In genomic region chr8:108903550-108903949, GRCm38 (mm10) we compare ENCODE assay signal across 17 mouse cellular contexts.
DNase-seq lines count a peak whose midpoint lies in the region; ATAC-seq and TF ChIP-seq lines count a peak whose summit lies in the region.
"Had no signal": no experiment of that assay in that cellular context is flagged by ENCODE, and none has a peak within 500 bp of the region (broad histone marks: within the 10 kb centered on the region; RNA-seq: fewer than 3 reads in every experiment).

No protein-coding gene starts in this region.

- H3K36me3 ChIP-seq in hindbrain, embryonic 12.5 days = no peaks in the 10 kb centered on the region
- no peaks in the 10 kb centered on the region for H3K36me3 ChIP-seq in hindbrain, postnatal 0 days (ENCODE audit: insufficient read depth, low read length)
- H3K36me3 ChIP-seq in thymus, adult 2 months (ENCODE audit: control insufficient read depth, insufficient read depth, low read length) = no peaks in the 10 kb centered on the region
- peaks cover 16% of the 10 kb centered on the region; the same call in 1 of the 2 replicates for H3K36me3 ChIP-seq in limb, embryonic 12.5 days
- no peaks in the 10 kb centered on the region for H3K36me3 ChIP-seq in stomach, embryonic 16.5 days (ENCODE audit: control insufficient read depth, insufficient read depth, low read length)
- H3K36me3 ChIP-seq: embryonic facial prominence, embryonic 15.5 days; kidney, embryonic 15.5 days; liver, embryonic 12.5 days had no signal

- no peak overlapping the region for H3K4me3 ChIP-seq in hindbrain, embryonic 12.5 days
- H3K4me3 ChIP-seq in hindbrain, postnatal 0 days (ENCODE audit: low read length) = no peak overlapping the region
- no peak overlapping the region for H3K4me3 ChIP-seq in thymus, adult 2 months (ENCODE audit: control insufficient read depth, insufficient read depth, low read length)
- no peak overlapping the region for H3K4me3 ChIP-seq in limb, embryonic 12.5 days (replicated peaks)
- no peak overlapping the region for H3K4me3 ChIP-seq in stomach, embryonic 16.5 days (replicated peaks; ENCODE audit: low read length)
- H3K4me3 ChIP-seq: embryonic facial prominence, embryonic 15.5 days; forebrain, embryonic 10.5 days; kidney, embryonic 15.5 days; liver, embryonic 12.5 days had no signal

- no peak for DNase-seq in hindbrain, postnatal 0 days (ENCODE audit: low spot score)
- no peak for DNase-seq in thymus, adult 2 months
- DNase-seq in thymus, postnatal 25 days = no peak
- no peak for DNase-seq in right cerebral cortex, adult 18-20 months
- DNase-seq: cerebellum, adult 9-10 months; gastrocnemius, postnatal 25 days; heart, postnatal 14 days; layer of hippocampus, postnatal 36 days; lung, postnatal 14 days had no signal

- no peak for ATAC-seq in hindbrain, embryonic 12.5 days (ENCODE audit: low FRiP score)
- ATAC-seq in hindbrain, postnatal 0 days = no peak
- no peak for ATAC-seq in limb, embryonic 12.5 days (ENCODE audit: insufficient number of reproducible peaks, insufficient read depth, low FRiP score, low TSS enrichment, low read depth)
- no peak for ATAC-seq in stomach, embryonic 16.5 days (ENCODE audit: insufficient read depth, low FRiP score)
- ATAC-seq: intestine, embryonic 16.5 days; liver, embryonic 12.5 days had no signal

- no peaks in the 10 kb centered on the region for H3K27me3 ChIP-seq in hindbrain, embryonic 12.5 days
- no peaks in the 10 kb centered on the region for H3K27me3 ChIP-seq in hindbrain, postnatal 0 days (ENCODE audit: insufficient read depth, low read length)
- no peaks in the 10 kb centered on the region for H3K27me3 ChIP-seq in thymus, adult 2 months (ENCODE audit: control insufficient read depth, insufficient read depth, low read length)
- no peaks in the 10 kb centered on the region for H3K27me3 ChIP-seq in limb, embryonic 12.5 days
- H3K27me3 ChIP-seq in stomach, embryonic 16.5 days (ENCODE audit: control insufficient read depth, insufficient read depth, low read length) = no peaks in the 10 kb centered on the region
- H3K27me3 ChIP-seq: embryonic facial prominence, embryonic 15.5 days; kidney, embryonic 15.5 days; liver, embryonic 12.5 days had no signal

- H3K27ac ChIP-seq in hindbrain, embryonic 12.5 days = peak overlapping the region; percentile 75
- H3K27ac ChIP-seq in hindbrain, postnatal 0 days = no peak overlapping the region
- H3K27ac ChIP-seq in thymus, adult 2 months (ENCODE audit: control insufficient read depth, insufficient read depth, low read length) = peak overlapping the region; percentile 65; the same call in 1 of the 2 replicates
- 0 out of 2 replicates have a peak overlapping the region, but pooled peaks have one; percentile 4 for H3K27ac ChIP-seq in limb, embryonic 12.5 days
- peak overlapping the region; percentile 19; the same call in 1 of the 2 replicates for H3K27ac ChIP-seq in stomach, embryonic 16.5 days (ENCODE audit: low read length)
- H3K27ac ChIP-seq: embryonic facial prominence, embryonic 15.5 days; forebrain, embryonic 10.5 days; kidney, embryonic 15.5 days; liver, embryonic 12.5 days had no signal

- H3K4me1 ChIP-seq in hindbrain, embryonic 12.5 days = peaks cover 94% of the 10 kb centered on the region
- peaks cover 5% of the 10 kb centered on the region; the same call in 1 of the 2 replicates for H3K4me1 ChIP-seq in hindbrain, postnatal 0 days (ENCODE audit: insufficient read depth, low read length)
- peaks cover 61% of the 10 kb centered on the region for H3K4me1 ChIP-seq in thymus, adult 2 months (replicated peaks; ENCODE audit: control insufficient read depth, insufficient read depth, low read length)
- peaks cover 74% of the 10 kb centered on the region for H3K4me1 ChIP-seq in limb, embryonic 12.5 days (replicated peaks)
- peaks cover 57% of the 10 kb centered on the region for H3K4me1 ChIP-seq in stomach, embryonic 16.5 days (ENCODE audit: control insufficient read depth, insufficient read depth, low read length)

- no peak for TF ChIP-seq POLR2A in thymus, adult 2 months (IDR thresholded peaks at IDR 0.05; ENCODE audit: control insufficient read depth, extremely low read depth, insufficient read depth, low read length, poor library complexity)

- H3K9me3 ChIP-seq in hindbrain, embryonic 12.5 days (replicated peaks) = no peaks in the 10 kb centered on the region
- H3K9me3 ChIP-seq in hindbrain, postnatal 0 days (ENCODE audit: low read length) = no peaks in the 10 kb centered on the region
- no peaks in the 10 kb centered on the region for H3K9me3 ChIP-seq in limb, embryonic 12.5 days
- no peaks in the 10 kb centered on the region for H3K9me3 ChIP-seq in stomach, embryonic 16.5 days (replicated peaks; ENCODE audit: control insufficient read depth, low read length)
- H3K9me3 ChIP-seq: embryonic facial prominence, embryonic 15.5 days; forebrain, embryonic 10.5 days; kidney, embryonic 15.5 days; liver, embryonic 12.5 days had no signal

- H3K9ac ChIP-seq in hindbrain, embryonic 12.5 days = no peak overlapping the region
- H3K9ac ChIP-seq in hindbrain, postnatal 0 days (replicated peaks; ENCODE audit: low read length) = no peak overlapping the region
- H3K9ac ChIP-seq in limb, embryonic 12.5 days (replicated peaks) = no peak overlapping the region
- no peak overlapping the region for H3K9ac ChIP-seq in stomach, embryonic 16.5 days (ENCODE audit: low read length)
- H3K9ac ChIP-seq: embryonic facial prominence, embryonic 15.5 days; kidney, embryonic 15.5 days; liver, embryonic 12.5 days had no signal

- no peak for TF ChIP-seq CTCF in hindbrain, postnatal 0 days (IDR thresholded peaks at IDR 0.05; ENCODE audit: low read depth)
- TF ChIP-seq CTCF in thymus, adult 2 months (IDR thresholded peaks at IDR 0.05; ENCODE audit: borderline replicate concordance, control insufficient read depth, extremely low read depth, insufficient read depth, low read length, poor library complexity) = no peak

- no peak overlapping the region for H3K4me2 ChIP-seq in hindbrain, embryonic 12.5 days (replicated peaks)
- H3K4me2 ChIP-seq in hindbrain, postnatal 0 days (ENCODE audit: low read depth, low read length) = no peak overlapping the region
- H3K4me2 ChIP-seq in limb, embryonic 12.5 days = no peak overlapping the region
- H3K4me2 ChIP-seq in stomach, embryonic 16.5 days (ENCODE audit: low read depth, low read length) = no peak overlapping the region
- H3K4me2 ChIP-seq: embryonic facial prominence, embryonic 15.5 days; kidney, embryonic 15.5 days; liver, embryonic 12.5 days had no signal

- WGBS in hindbrain, embryonic 12.5 days = 55% methylated on average over 15 of the region's 15 CpGs
- 68% methylated on average over 15 of the region's 15 CpGs for WGBS in hindbrain, postnatal 0 days
- 94% methylated on average over 15 of the region's 15 CpGs for WGBS in thymus, adult 2 months
- 86% methylated on average over 15 of the region's 15 CpGs for WGBS in limb, embryonic 12.5 days
- 46% methylated on average over 15 of the region's 15 CpGs for WGBS in stomach, embryonic 16.5 days
